Mouse (Mus musculus) MEL (cell line): ENCODE measurements around the gene Vmn2r24. TPM values are rescaled to one million over a fixed set of nuclear protein-coding genes. Genes with fewer than 3 reads are reported as not detected.
A peak's percentile ranks its signal among the peaks of the same experiment; 100 is the strongest.
"Not testable (repeated sequence)": the region's sequence is repeated elsewhere in the genome, so short reads cannot be mapped to it uniquely, and the experiment has no call there.

Source experiments
- DNase-seq: peaks from one replicate; pipeline ENCODE4 v3.0.0; 2011; ENCODE audit warnings: low read depth, low spot score
- H3K27ac ChIP-seq: 2 replicates; pipeline ENCODE4 v1.5.1; 2012; ENCODE audit warnings: low read depth, mild to moderate bottlenecking, control low read depth, low read length, moderate library complexity; ENCODE audit not compliant: control insufficient read depth
- H3K27me3 ChIP-seq, 2 experiments: fragments of 150-350 bp in 1 of 2; sonication (generic) in 1 of 2; 2 replicates each; pipeline ENCODE4 v1.6.1; 2012; ENCODE audit warnings: low read length in 2 of 2, mild to moderate bottlenecking in 2 of 2, improper control_type of control experiment in 1 of 2, moderate library complexity in 1 of 2; ENCODE audit not compliant: insufficient read depth in 2 of 2, control insufficient read depth in 1 of 2
- H3K36me3 ChIP-seq, 2 experiments: 2 replicates each; pipeline ENCODE4 v1.6.1; 2012 to 2014; ENCODE audit warnings: low read length in 2 of 2, improper control_type of control experiment in 1 of 2, inconsistent platforms in 1 of 2, mild to moderate bottlenecking in 1 of 2; ENCODE audit not compliant: insufficient read depth in 2 of 2, control insufficient read depth in 1 of 2
- H3K4me1 ChIP-seq, 2 experiments: fragments of 150-350 bp in 1 of 2; sonication (generic) in 1 of 2; 2 replicates each; pipeline ENCODE4 v1.6.1; 2012; ENCODE audit warnings: low read length in 2 of 2, improper control_type of control experiment in 1 of 2, mild to moderate bottlenecking in 1 of 2; ENCODE audit not compliant: insufficient read depth in 2 of 2, control insufficient read depth in 1 of 2
- H3K4me3 ChIP-seq, 2 experiments: fragments of 150-350 bp in 1 of 2; sonication (generic) in 1 of 2; 2 replicates each; pipeline ENCODE4 v1.5.1; 2012; ENCODE audit warnings: low read depth in 2 of 2, low read length in 2 of 2, mild to moderate bottlenecking in 2 of 2, moderate library complexity in 2 of 2, control low read depth in 1 of 2, improper control_type of control experiment in 1 of 2; ENCODE audit not compliant: control insufficient read depth in 1 of 2, insufficient read depth in 1 of 2
- H3K79me2 ChIP-seq: 2 replicates; pipeline ENCODE4 v1.6.1; 2012; ENCODE audit warnings: mild to moderate bottlenecking, low read length, moderate library complexity; ENCODE audit not compliant: control insufficient read depth, poor library complexity, insufficient read depth
- H3K9ac ChIP-seq: 2 replicates; pipeline ENCODE4 v1.6.1; 2012; ENCODE audit warnings: low read depth, mild to moderate bottlenecking, control low read depth, low read length, moderate library complexity; ENCODE audit not compliant: control insufficient read depth, poor library complexity, severe bottlenecking
- H3K9me3 ChIP-seq: fragments of 150-350 bp; sonication (generic); replicated peaks from 2 replicates; pipeline ENCODE4 v1.6.1; 2012; ENCODE audit warnings: mild to moderate bottlenecking, low read length, improper control_type of control experiment, moderate library complexity; ENCODE audit not compliant: insufficient read depth
- CHD1 ChIP-seq: IDR thresholded peaks from 2 replicates; pipeline ENCODE4 v1.6.1; 2012; ENCODE audit warnings: low read depth, mild to moderate bottlenecking, inconsistent platforms, low read length, improper control_type of control experiment
- EP300 ChIP-seq, 2 experiments: IDR thresholded peaks; 2 replicates each; pipeline ENCODE4 v1.6.1; 2011; ENCODE audit warnings: improper control_type of control experiment in 2 of 2, low read length in 2 of 2, low read depth in 1 of 2, mild to moderate bottlenecking in 1 of 2
- ETS1 ChIP-seq: IDR thresholded peaks from 2 replicates; pipeline ENCODE4 v1.6.1; 2012; ENCODE audit warnings: low read depth, mild to moderate bottlenecking, inconsistent platforms, low read length, improper control_type of control experiment, moderate library complexity
- HCFC1 ChIP-seq: IDR thresholded peaks from 2 replicates; pipeline ENCODE4 v1.6.1; 2012; ENCODE audit warnings: low read depth, mild to moderate bottlenecking, inconsistent platforms, low read length, improper control_type of control experiment, moderate library complexity
- JUND ChIP-seq: IDR thresholded peaks from 2 replicates; pipeline ENCODE4 v1.6.1; 2011; ENCODE audit warnings: low read depth, mild to moderate bottlenecking, improper control_type of control experiment, low read length
- KAT2A ChIP-seq: conservative IDR thresholded peaks from 2 replicates; pipeline ENCODE4 v1.6.1; 2012; ENCODE audit warnings: low read depth, low read length, improper control_type of control experiment, inconsistent platforms
- MXI1 ChIP-seq: IDR thresholded peaks from 2 replicates; pipeline ENCODE4 v1.6.1; 2011; ENCODE audit warnings: mild to moderate bottlenecking, low read depth, low read length, improper control_type of control experiment
- MYB ChIP-seq: IDR thresholded peaks from 2 replicates; pipeline ENCODE4 v1.6.1; 2011; ENCODE audit warnings: mild to moderate bottlenecking, low read depth, low read length, improper control_type of control experiment
- SMC3 ChIP-seq: IDR thresholded peaks from 2 replicates; pipeline ENCODE4 v1.6.1; 2011; ENCODE audit warnings: low read depth, low read length, improper control_type of control experiment
- UBTF ChIP-seq: IDR thresholded peaks from 2 replicates; pipeline ENCODE4 v1.6.1; 2012; ENCODE audit warnings: low read depth, mild to moderate bottlenecking, inconsistent platforms, low read length, improper control_type of control experiment, moderate library complexity, borderline replicate concordance; ENCODE audit not compliant: insufficient read depth
- polyA plus RNA-seq, 2 experiments: library from polyadenylated mRNA; stranded (reverse) in 1 of 2; unstranded in 1 of 2; fragments of >175 nt in 1 of 2; fragments of >200 nt in 1 of 2; gene quantifications; 2 replicates each; pipeline versions ENCODE4 v1.2.1 to v1.2.4; 2012; ENCODE audit warnings: low replicate concordance in 2 of 2, low read depth in 1 of 2; ENCODE audit not compliant: insufficient read length in 2 of 2, insufficient read depth in 1 of 2, missing spikeins in 1 of 2
- total RNA-seq: library from RNA; depleted of rRNA; stranded (reverse); fragments of 300-350 nt; gene quantifications from 2 replicates; pipeline ENCODE4 v1.2.3, GENCODE M21; 2012; rRNA removed

The Vmn2r24 gene
- total and polyA plus RNA-seq, 3 experiments = 0.01 TPM; not detected in 2

DNA sequence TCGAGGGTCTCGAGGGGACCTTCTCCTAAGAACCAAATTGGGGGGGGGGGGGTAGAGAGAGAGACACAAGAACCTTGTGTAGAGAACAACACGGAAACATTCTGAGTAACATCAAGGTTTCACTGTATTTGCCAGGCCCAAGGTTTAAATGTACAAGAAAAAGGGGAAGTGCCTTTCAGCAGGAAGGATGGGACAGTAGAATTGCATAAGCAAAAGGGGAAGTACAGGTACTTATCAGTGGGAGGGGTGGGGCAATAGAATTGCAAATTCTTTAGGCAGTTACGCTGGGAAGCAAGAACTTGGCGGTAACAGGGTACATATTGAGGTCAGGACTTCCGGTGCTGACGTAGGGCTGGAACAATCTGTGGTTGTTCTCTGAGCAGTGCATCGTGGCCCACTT lies 41.3 kb downstream of the Vmn2r24 start:
- TF ChIP-seq EP300 (IDR thresholded peaks at IDR 0.05; ENCODE audit: low read depth in 1 of 2, low read length in 2 of 2) (peak in 1 of 2 experiments; percentile 11; a peak in 1 of 4 replicates), KAT2A (no peak), MXI1 (no peak), JUND (no peak), SMC3 (no peak), ETS1 (peak; percentile 41; the same call in 1 of the 2 replicates), MYB (no peak), CHD1 (no peak), HCFC1 (no peak), UBTF (no peak)
- peak; percentile 66 for DNase-seq
- H3K9ac ChIP-seq = no peak overlapping the region
- H3K36me3 ChIP-seq = no peaks in the 10 kb centered on the region
- no peaks in the 10 kb centered on the region for H3K79me2 ChIP-seq
- H3K9me3 ChIP-seq = no peaks in the 10 kb centered on the region
- no peak overlapping the region for H3K4me3 ChIP-seq
- H3K27me3 ChIP-seq = no peaks in the 10 kb centered on the region
- H3K4me1 ChIP-seq = no peaks in the 10 kb centered on the region
- peak overlapping the region; percentile 45 for H3K27ac ChIP-seq

GRCm38 (mm10) chr6:123853363-123853762 lies 74.7 kb downstream of the Vmn2r24 start, which contains the start of gene Vmn2r25:
Gene Vmn2r25, minus strand, starts transcription at chr6:123853463.
- H3K79me2 ChIP-seq, H3K27me3 ChIP-seq, H3K9ac ChIP-seq, DNase-seq, H3K4me1 ChIP-seq, H3K27ac ChIP-seq, H3K36me3 ChIP-seq, H3K4me3 ChIP-seq, H3K9me3 ChIP-seq: not testable (repeated sequence)

Other genes with a start within 250 kb of the Vmn2r24 start
- gene Vmn2r21, start 245.5 kb upstream of the Vmn2r24 start, total RNA-seq = not detected in 2 replicates
- not detected for gene Vmn2r21, start 245.5 kb upstream of the Vmn2r24 start, polyA plus RNA-seq
- not detected in 2 replicates for gene Vmn2r22, start 128.2 kb upstream of the Vmn2r24 start, total RNA-seq
- gene Vmn2r22, start 128.2 kb upstream of the Vmn2r24 start, polyA plus RNA-seq = 10 to 100 TPM in 1 of 2 experiments, not detected in 1; 40.4 TPM
- not detected in 2 replicates for gene Vmn2r23, start 76.2 kb upstream of the Vmn2r24 start, total RNA-seq
- not detected for gene Vmn2r23, start 76.2 kb upstream of the Vmn2r24 start, polyA plus RNA-seq
- gene Vmn2r25, start 74.6 kb downstream of the Vmn2r24 start, total RNA-seq = 0.04 TPM in 1 of 2 replicates, not detected in the other
- gene Vmn2r25, start 74.6 kb downstream of the Vmn2r24 start, polyA plus RNA-seq = not detected
- not detected in 2 replicates for gene Vmn2r26, start 245.7 kb downstream of the Vmn2r24 start, total RNA-seq
- not detected for gene Vmn2r26, start 245.7 kb downstream of the Vmn2r24 start, polyA plus RNA-seq